Mouse (Mus musculus) lung, embryonic 14.5 days (tissue): ENCODE measurements around the gene Serpinb1c. TPM values are rescaled to one million over a fixed set of nuclear protein-coding genes. Genes with fewer than 3 reads are reported as not detected.

Experiments used
- ATAC-seq: fragments of 200-750 bp; cut with Nextera tagmentation; 2 replicates; pipeline ENCODE4 v1.8.0; 2017; ENCODE audit warnings: mild to moderate bottlenecking, moderate TSS enrichment, moderate library complexity; ENCODE audit not compliant: insufficient read depth
- DNase-seq: peaks from one replicate; pipeline ENCODE4 v3.0.0-alpha.2; 2015
- H3K27ac ChIP-seq: fragments of 300-500 bp; sonication (generic); 2 replicates; pipeline ENCODE4 v1.5.1; 2014; ENCODE audit warnings: low read depth, mild to moderate bottlenecking, moderate library complexity
- H3K27me3 ChIP-seq: fragments of 300-500 bp; sonication (generic); 2 replicates; pipeline ENCODE4 v1.6.1; 2014; ENCODE audit warnings: low read length, control low read depth; ENCODE audit not compliant: insufficient read depth
- H3K36me3 ChIP-seq: fragments of 300-500 bp; sonication (generic); 2 replicates; pipeline ENCODE4 v1.6.1; 2014; ENCODE audit warnings: control low read depth; ENCODE audit not compliant: insufficient read depth
- H3K4me1 ChIP-seq: fragments of 300-500 bp; sonication (generic); 2 replicates; pipeline ENCODE4 v1.6.1; 2014; ENCODE audit warnings: antibody characterized with exemption, control low read depth; ENCODE audit not compliant: insufficient read depth
- H3K4me2 ChIP-seq: fragments of 300-500 bp; sonication (generic); 2 replicates; pipeline ENCODE4 v1.6.1; 2014; ENCODE audit warnings: mild to moderate bottlenecking
- H3K4me3 ChIP-seq: fragments of 300-500 bp; sonication (generic); 2 replicates; pipeline ENCODE4 v1.5.1; 2014; ENCODE audit warnings: low read depth, low read length
- H3K9ac ChIP-seq: fragments of 300-500 bp; sonication (generic); 2 replicates; pipeline ENCODE4 v1.6.1; 2014
- H3K9me3 ChIP-seq: fragments of 300-500 bp; sonication (generic); 2 replicates; pipeline ENCODE4 v1.6.1; 2016; ENCODE audit warnings: low read depth, low read length, control low read depth
- CTCF ChIP-seq: IDR thresholded peaks from 2 replicates; pipeline ENCODE4 v1.5.1; 2016; ENCODE audit warnings: antibody characterized with exemption, low read depth
- WGBS: fragments of 180-500 bp; shearing (Covaris S2); extraction: QIAGEN DNeasy Blood & Tissue Kit; methylation state at CpG from one replicate; pipeline ENCODE4 v1.1.7; 2014; 5-methylcytosine and 5-hydroxymethylcytosine counted together
- polyA plus RNA-seq: library from polyadenylated mRNA; unstranded; fragments of >200 nt; fragmentation: Nextera tagmentation; extraction: Ambion mirVana; gene quantifications from 2 replicates; pipeline ENCODE4 v1.2.1, GENCODE M21; 2014

Serpinb1c gene
- polyA plus RNA-seq, 1 experiment from 2014 or later: not detected

- H3K9me3 ChIP-seq: no peaks in the 10 kb centered on the region
- no peak overlapping the region for H3K27ac ChIP-seq
- no peaks in the 10 kb centered on the region; the same call in 1 of the 2 replicates for H3K4me1 ChIP-seq
- no peaks in the 10 kb centered on the region for H3K36me3 ChIP-seq
- no peak overlapping the region for H3K4me2 ChIP-seq
- no peak for TF ChIP-seq CTCF
- no peak overlapping the region for H3K9ac ChIP-seq
- H3K27me3 ChIP-seq: no peaks in the 10 kb centered on the region
- ATAC-seq: no peak
- no peak overlapping the region for H3K4me3 ChIP-seq
- no peak for DNase-seq
These were observed 48.4 kb downstream of the Serpinb1c start for GRCm38 (mm10) chr13:32849531-32850123.

- 50% methylated on average over 4 of the region's 4 CpGs for WGBS
- no peaks in the 10 kb centered on the region for H3K36me3 ChIP-seq
- H3K27ac ChIP-seq: no peak overlapping the region
- no peaks in the 10 kb centered on the region for H3K9me3 ChIP-seq
- no peak for DNase-seq
- ATAC-seq: no peak
- H3K4me1 ChIP-seq: no peaks in the 10 kb centered on the region; the same call in 1 of the 2 replicates
- H3K9ac ChIP-seq: no peak overlapping the region
- no peak overlapping the region for H3K4me2 ChIP-seq
- no peak overlapping the region for H3K4me3 ChIP-seq
- no peaks in the 10 kb centered on the region for H3K27me3 ChIP-seq
- no peak for TF ChIP-seq CTCF
These were observed 48.9 kb downstream of the Serpinb1c start for GRCm38 (mm10) chr13:32849092-32849491.

DNA sequence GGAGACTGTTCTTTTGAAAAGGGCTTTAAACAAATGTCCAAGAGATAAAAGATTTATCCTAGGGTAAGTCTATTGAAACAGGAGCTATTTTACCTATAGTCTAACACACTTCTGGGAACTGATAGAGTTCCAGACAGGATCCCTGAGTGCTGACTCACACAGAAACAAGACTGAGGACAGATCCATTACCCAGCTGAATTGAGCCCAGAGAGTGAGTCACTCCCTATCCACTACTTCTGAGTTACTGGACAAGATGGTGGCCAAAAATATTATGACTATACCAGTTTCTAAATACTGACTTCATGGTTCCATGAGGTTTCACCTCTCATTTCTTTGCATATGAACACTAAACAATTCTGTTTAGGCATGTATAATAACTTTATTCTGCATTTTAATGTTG lies 51.8 kb downstream of the Serpinb1c start:
- H3K27me3 ChIP-seq: no peaks in the 10 kb centered on the region
- H3K9ac ChIP-seq: no peak overlapping the region
- no peaks in the 10 kb centered on the region for H3K36me3 ChIP-seq
- no peak for DNase-seq
- H3K4me3 ChIP-seq: no peak overlapping the region
- H3K4me2 ChIP-seq: no peak overlapping the region
- ATAC-seq: no peak
- TF ChIP-seq CTCF: no peak
- no peaks in the 10 kb centered on the region for H3K9me3 ChIP-seq
- no peaks in the 10 kb centered on the region; the same call in 1 of the 2 replicates for H3K4me1 ChIP-seq
- no peak overlapping the region for H3K27ac ChIP-seq

- Histone ChIP-seq H3K4me2 (no peak overlapping the region), H3K36me3 (no peaks in the 10 kb centered on the region), H3K27me3 (no peaks in the 10 kb centered on the region), H3K9ac (no peak overlapping the region), H3K4me1 (no peaks in the 10 kb centered on the region), H3K9me3 (no peaks in the 10 kb centered on the region), H3K27ac (no peak overlapping the region), H3K4me3 (no peak overlapping the region)
- 89% methylated on average over 3 of the region's 3 CpGs for WGBS
- TF ChIP-seq CTCF: no peak
- ATAC-seq (no peak), DNase-seq (no peak)
These were observed 56.7 kb downstream of the Serpinb1c start for GRCm38 (mm10) chr13:32841349-32841748.

DNA sequence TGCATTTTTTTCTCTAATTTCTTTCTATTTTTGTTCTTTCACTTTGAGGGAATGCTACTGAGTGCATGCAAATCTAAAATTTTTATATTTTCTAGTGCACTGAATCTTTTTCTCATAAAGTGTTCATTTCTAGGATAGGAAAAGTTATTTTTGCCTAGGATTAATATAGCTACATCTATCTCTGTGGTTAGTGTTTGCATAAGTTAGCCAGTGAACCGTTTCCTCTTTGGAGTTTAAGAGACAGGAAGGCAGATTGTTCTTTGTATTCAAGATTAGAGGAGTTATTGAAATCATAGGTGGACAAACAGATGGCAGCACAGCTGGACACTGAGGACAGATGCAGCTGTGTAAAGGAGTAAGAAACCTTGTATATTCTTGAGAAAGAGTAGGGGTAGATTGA lies 58.7 kb downstream of the Serpinb1c start:
- no peak for ATAC-seq
- Histone ChIP-seq H3K9ac (no peak overlapping the region), H3K4me2 (no peak overlapping the region), H3K4me3 (no peak overlapping the region), H3K27me3 (no peaks in the 10 kb centered on the region), H3K27ac (no peak overlapping the region), H3K4me1 (no peaks in the 10 kb centered on the region), H3K36me3 (no peaks in the 10 kb centered on the region), H3K9me3 (no peaks in the 10 kb centered on the region)
- no peak for TF ChIP-seq CTCF
- WGBS: 47% methylated on average over 1 of the region's 1 CpGs
- DNase-seq: no peak

- Histone ChIP-seq H3K9ac (no peak overlapping the region), H3K36me3 (no peaks in the 10 kb centered on the region), H3K4me1 (no peaks in the 10 kb centered on the region), H3K27me3 (no peaks in the 10 kb centered on the region), H3K4me2 (no peak overlapping the region), H3K4me3 (no peak overlapping the region), H3K27ac (no peak overlapping the region), H3K9me3 (no peaks in the 10 kb centered on the region)
- no peak for TF ChIP-seq CTCF
- no peak for ATAC-seq
- 95% methylated on average over 5 of the region's 5 CpGs for WGBS
- no peak for DNase-seq
These were observed 63.5 kb downstream of the Serpinb1c start for GRCm38 (mm10) chr13:32834513-32834912.

GRCm38 (mm10) chr13:32833237-32833636 lies 64.8 kb downstream of the Serpinb1c start:
- no peak overlapping the region for H3K4me3 ChIP-seq
- no peak for DNase-seq
- WGBS: 72% methylated on average over 6 of the region's 6 CpGs
- ATAC-seq: no peak
- no peaks in the 10 kb centered on the region for H3K9me3 ChIP-seq
- no peaks in the 10 kb centered on the region for H3K36me3 ChIP-seq
- H3K9ac ChIP-seq: no peak overlapping the region
- H3K4me2 ChIP-seq: no peak overlapping the region
- H3K27ac ChIP-seq: no peak overlapping the region
- H3K27me3 ChIP-seq: no peaks in the 10 kb centered on the region
- H3K4me1 ChIP-seq: no peaks in the 10 kb centered on the region
- TF ChIP-seq CTCF: no peak

DNA sequence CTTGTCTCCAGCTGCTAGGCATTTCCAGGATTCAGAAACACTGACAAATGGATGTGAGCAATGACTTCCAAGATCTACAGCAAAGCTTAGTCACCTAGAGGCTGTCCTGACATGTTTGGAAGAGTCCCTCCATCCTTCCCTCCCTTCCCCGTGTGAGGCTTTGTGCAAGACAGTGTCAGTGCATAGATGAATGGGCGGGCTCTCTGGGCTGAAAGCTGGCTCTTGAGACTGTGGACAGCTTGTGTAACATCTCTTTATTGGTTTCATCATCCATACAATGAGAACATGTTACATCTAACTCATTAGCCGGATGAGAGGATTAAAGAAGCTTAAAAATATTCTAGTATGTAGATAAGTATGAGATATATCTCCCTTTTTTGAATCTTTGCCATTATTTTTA lies 65.2 kb downstream of the Serpinb1c start:
- WGBS: 67% methylated on average over 3 of the region's 3 CpGs
- H3K9me3 ChIP-seq: no peaks in the 10 kb centered on the region
- no peaks in the 10 kb centered on the region for H3K27me3 ChIP-seq
- no peak overlapping the region for H3K4me3 ChIP-seq
- H3K4me1 ChIP-seq: no peaks in the 10 kb centered on the region
- no peak for TF ChIP-seq CTCF
- no peak overlapping the region for H3K4me2 ChIP-seq
- ATAC-seq: no peak
- DNase-seq: no peak
- H3K9ac ChIP-seq: no peak overlapping the region
- no peak overlapping the region for H3K27ac ChIP-seq
- no peaks in the 10 kb centered on the region for H3K36me3 ChIP-seq
